Mouse (Mus musculus) kidney, adult 2 months (tissue): ENCODE results near the gene Samd8.

ENCODE experiments used
- CTCF ChIP-seq: fragments of 200-500 bp; conservative IDR thresholded peaks from 2 replicates; pipeline ENCODE4 v1.5.1; 2011; ENCODE audit warnings: low read depth, mild to moderate bottlenecking, control low read depth, low read length, moderate library complexity, mixed read lengths; ENCODE audit not compliant: insufficient read depth, insufficient read length
- POLR2A ChIP-seq: fragments of 200-500 bp; IDR thresholded peaks from one replicate; pipeline ENCODE4 v1.6.1; 2011; ENCODE audit warnings: low read depth, low read length, control low read depth

- no peak for TF ChIP-seq POLR2A
- TF ChIP-seq CTCF = no peak
Observed at GRCm38 (mm10) chr14:21746251-21746650, 4.1 kb upstream of the Samd8 start.
